Mouse (Mus musculus) induced T-regulatory cell, adult 2 months (primary cell): ENCODE results near the gene Zfand4.

Experiments used
- DNase-seq: peaks from one replicate; pipeline ENCODE4 v3.0.0-alpha.2; 2012; ENCODE audit warnings: low read depth

The Zfand4 gene

GRCm38 (mm10) chr6:116374136-116374535 is 110.1 kb downstream of the Zfand4 start:
- no peak for DNase-seq

GRCm38 (mm10) chr6:116374618-116375017 is 110.6 kb downstream of the Zfand4 start:
- DNase-seq = no peak

GRCm38 (mm10) chr6:116378892-116379291 is 114.9 kb downstream of the Zfand4 start:
- no peak for DNase-seq
